Mouse (Mus musculus): ENCODE results near the gene Gm3476. TPM values are rescaled to one million over a fixed set of nuclear protein-coding genes. Genes with fewer than 3 reads are reported as not detected.
"Not testable (repeated sequence)": the region's sequence is repeated elsewhere in the genome, so short reads cannot be mapped to it uniquely, and the experiment has no call there.

The Gm3476 gene
- polyA plus RNA-seq (2012; rRNA removed) = not detected in 2 replicates

GRCm38 (mm10) chr14:6125707-6126106 lies at the start of gene Gm3476:
Gene Gm3476 (minus strand): TSS chr14:6125807.
- DNase-seq (ENCODE audit: low read depth) = not testable (repeated sequence)

- not testable (repeated sequence) for DNase-seq (ENCODE audit: low read depth)
Measured at GRCm38 (mm10) chr14:6163538-6163937, 37.9 kb upstream of the Gm3476 start.

GRCm38 (mm10) chr14:6161085-6161484 lies 35.5 kb upstream of the Gm3476 start:
- not testable (repeated sequence) for DNase-seq (ENCODE audit: low read depth)

GRCm38 (mm10) chr14:6108272-6108925 lies 17.2 kb downstream of the Gm3476 start, which contains the start of gene Gm3468:
Gene Gm3468 (minus strand): TSS chr14:6108665.
- not testable (repeated sequence) for DNase-seq (ENCODE audit: low read depth)

GRCm38 (mm10) chr14:6107500-6107899 lies 18.1 kb downstream of the Gm3476 start:
- DNase-seq (ENCODE audit: low read depth) = not testable (repeated sequence)

GRCm38 (mm10) chr14:6093842-6094241 lies 31.8 kb downstream of the Gm3476 start, which contains the start of gene Gm8206:
Gene Gm8206 (minus strand): TSS chr14:6093942.
- not testable (repeated sequence) for DNase-seq (ENCODE audit: low read depth)

- not testable (repeated sequence) for DNase-seq (ENCODE audit: low read depth)
Measured at GRCm38 (mm10) chr14:6058167-6058566, 67.4 kb downstream of the Gm3476 start, which contains the start of gene Gm6337. Gene Gm6337 (minus strand): TSS chr14:6058267.

Other genes starting within 250 kb of the Gm3476 start
- 0.05 and 0.09 TPM in 2 replicates for gene Gm8237, start 245.4 kb downstream of the Gm3476 start, polyA plus RNA-seq (2012; rRNA removed)
- gene Gm3248, start 164.1 kb downstream of the Gm3476 start, polyA plus RNA-seq (2012; rRNA removed) = 0.22 and 0.24 TPM in 2 replicates
- gene Gm3453, start 146.7 kb downstream of the Gm3476 start, polyA plus RNA-seq (2012; rRNA removed) = not detected in 2 replicates
- not detected in 2 replicates for gene Gm6337, start 67.5 kb downstream of the Gm3476 start, polyA plus RNA-seq (2012; rRNA removed)
- 0.18 and 0.28 TPM in 2 replicates for gene Gm8206, start 31.9 kb downstream of the Gm3476 start, polyA plus RNA-seq (2012; rRNA removed)
- gene Gm3468, start 17.1 kb downstream of the Gm3476 start, polyA plus RNA-seq (2012; rRNA removed) = 0.15 and 0.35 TPM in 2 replicates
- gene Gm21560, start 93.5 kb upstream of the Gm3476 start, polyA plus RNA-seq (2012; rRNA removed) = not detected in 2 replicates
- gene Gm3411, start 161.4 kb upstream of the Gm3476 start, polyA plus RNA-seq (2012; rRNA removed) = 1.9 and 3.4 TPM in 2 replicates
- 0.15 TPM in 1 of 2 replicates, not detected in the other for gene Gm21103, start 179.0 kb upstream of the Gm3476 start, polyA plus RNA-seq (2012; rRNA removed)
- not detected in 2 replicates for gene Gm3618, start 217.9 kb upstream of the Gm3476 start, polyA plus RNA-seq (2012; rRNA removed)

All from gonadal fat pad, adult 2 months (tissue).